10 mouse cellular contexts compared by ENCODE assay signal in the genomic region with DNA sequence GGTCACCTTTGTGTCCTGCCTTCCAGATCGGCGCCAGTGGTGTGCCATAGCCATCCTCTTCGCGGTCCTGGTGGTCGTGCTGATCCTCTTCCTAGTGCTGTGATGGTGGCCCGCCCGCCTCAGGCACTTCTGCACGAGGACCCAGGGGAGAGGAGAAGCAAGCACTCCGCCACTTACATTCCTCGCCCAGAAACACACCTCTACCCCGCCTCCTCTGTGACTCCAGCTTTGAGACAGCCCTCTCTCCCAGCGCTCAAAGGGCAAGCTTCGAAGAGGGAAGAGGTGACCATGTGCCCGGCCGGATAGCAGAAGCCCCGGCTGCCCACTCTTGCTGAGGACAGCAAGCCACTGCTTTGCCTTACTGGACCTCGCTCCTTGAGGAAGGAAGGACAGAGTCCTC. TPM values are rescaled to one million over a fixed set of nuclear protein-coding genes. Genes with fewer than 3 reads are reported as not detected.
DNase-seq lines count a peak whose midpoint lies in the region; ATAC-seq lines count a peak whose summit lies in the region.
"Had no signal": no experiment of that assay in that cellular context is flagged by ENCODE, and none has a peak within 500 bp of the region (broad histone marks: within the 10 kb centered on the region; RNA-seq: fewer than 3 reads in every experiment).

No protein-coding gene starts in this region.

- 69% methylated on average over 17 of the region's 17 CpGs for WGBS in heart, embryonic 16.5 days
- 82% methylated on average over 17 of the region's 17 CpGs for WGBS in forebrain, embryonic 12.5 days
- 75% methylated on average over 17 of the region's 17 CpGs for WGBS in kidney, embryonic 15.5 days
- WGBS in midbrain, embryonic 13.5 days = 87% methylated on average over 17 of the region's 17 CpGs

- H3K4me3 ChIP-seq in heart, embryonic 16.5 days (ENCODE audit: low read length) = no peak overlapping the region
- no peak overlapping the region for H3K4me3 ChIP-seq in forebrain, embryonic 12.5 days (replicated peaks)
- H3K4me3 ChIP-seq in kidney, embryonic 15.5 days (replicated peaks) = no peak overlapping the region
- H3K4me3 ChIP-seq in midbrain, embryonic 13.5 days (replicated peaks) = no peak overlapping the region
- H3K4me3 ChIP-seq: myocyte had no signal

- H3K27me3 ChIP-seq in heart, embryonic 16.5 days (ENCODE audit: control insufficient read depth, insufficient read depth, low read length) = no peaks in the 10 kb centered on the region
- H3K27me3 ChIP-seq in forebrain, embryonic 12.5 days = no peaks in the 10 kb centered on the region
- H3K27me3 ChIP-seq in kidney, embryonic 15.5 days = no peaks in the 10 kb centered on the region
- no peaks in the 10 kb centered on the region for H3K27me3 ChIP-seq in midbrain, embryonic 13.5 days
- H3K27me3 ChIP-seq: CH12.LX had no signal

- H3K4me1 ChIP-seq in heart, embryonic 16.5 days (ENCODE audit: control insufficient read depth, insufficient read depth, low read length) = peaks cover 40% of the 10 kb centered on the region
- H3K4me1 ChIP-seq in forebrain, embryonic 12.5 days = peaks cover 62% of the 10 kb centered on the region
- peaks cover 37% of the 10 kb centered on the region for H3K4me1 ChIP-seq in kidney, embryonic 15.5 days
- H3K4me1 ChIP-seq in midbrain, embryonic 13.5 days (replicated peaks) = peaks cover 70% of the 10 kb centered on the region

- no peak for ATAC-seq in heart, embryonic 16.5 days (replicated peaks; ENCODE audit: extremely low read depth, insufficient read depth, low FRiP score)
- ATAC-seq in forebrain, embryonic 12.5 days (ENCODE audit: low FRiP score) = no peak
- ATAC-seq in kidney, embryonic 15.5 days (replicated peaks; ENCODE audit: low FRiP score) = peak; percentile 24; the same call in 1 of the 2 replicates
- peak; percentile 38; the same call in 1 of the 2 replicates for ATAC-seq in midbrain, embryonic 13.5 days
- ATAC-seq in cerebellum, adult (ENCODE audit: insufficient number of reproducible peaks, low FRiP score, low TSS enrichment) = no peak

- no peak for DNase-seq in heart, adult 18-20 months
- no peak for DNase-seq in adrenal gland, postnatal 36 days
- no peak for DNase-seq in left cerebral cortex, adult 11 months (ENCODE audit: low spot score)

- peaks cover 32% of the 10 kb centered on the region for H3K36me3 ChIP-seq in heart, embryonic 16.5 days (ENCODE audit: control insufficient read depth, insufficient read depth)
- peaks cover 58% of the 10 kb centered on the region for H3K36me3 ChIP-seq in forebrain, embryonic 12.5 days (replicated peaks)
- H3K36me3 ChIP-seq in kidney, embryonic 15.5 days = peaks cover 66% of the 10 kb centered on the region
- peaks cover 49% of the 10 kb centered on the region for H3K36me3 ChIP-seq in midbrain, embryonic 13.5 days

- H3K9me3 ChIP-seq in heart, embryonic 16.5 days (replicated peaks; ENCODE audit: control insufficient read depth, low read length) = no peaks in the 10 kb centered on the region
- no peaks in the 10 kb centered on the region for H3K9me3 ChIP-seq in forebrain, embryonic 12.5 days
- H3K9me3 ChIP-seq in kidney, embryonic 15.5 days (replicated peaks) = no peaks in the 10 kb centered on the region
- no peaks in the 10 kb centered on the region for H3K9me3 ChIP-seq in midbrain, embryonic 13.5 days

- H3K9ac ChIP-seq in heart, embryonic 16.5 days (ENCODE audit: low read length) = 0 out of 2 replicates have a peak overlapping the region, but pooled peaks have one; percentile 20
- H3K9ac ChIP-seq in forebrain, embryonic 12.5 days = no peak overlapping the region
- H3K9ac ChIP-seq in kidney, embryonic 15.5 days = no peak overlapping the region
- H3K9ac ChIP-seq in midbrain, embryonic 13.5 days (replicated peaks) = no peak overlapping the region

- H3K4me2 ChIP-seq in heart, embryonic 16.5 days (ENCODE audit: low read depth, low read length) = no peak overlapping the region
- no peak overlapping the region for H3K4me2 ChIP-seq in forebrain, embryonic 12.5 days
- H3K4me2 ChIP-seq in kidney, embryonic 15.5 days = no peak overlapping the region
- H3K4me2 ChIP-seq in midbrain, embryonic 13.5 days (replicated peaks) = no peak overlapping the region

- H3K27ac ChIP-seq in heart, embryonic 16.5 days (ENCODE audit: low read length) = peak overlapping the region; percentile 48
- peak overlapping the region; percentile 31; the same call in 1 of the 2 replicates for H3K27ac ChIP-seq in forebrain, embryonic 12.5 days
- H3K27ac ChIP-seq in kidney, embryonic 15.5 days = no peak overlapping the region; the same call in 1 of the 2 replicates
- H3K27ac ChIP-seq in midbrain, embryonic 13.5 days = peak overlapping the region; percentile 78

RNA-seq across cellular contexts. Expression of a gene that starts 42.3 kb away (rescaled TPM):
- polyA plus RNA-seq in heart, embryonic 16.5 days (2015; fragmentation: Nextera tagmentation; extraction: Ambion mirVana) = 9.1 and 10.9 TPM in 2 replicates
- 10 to 100 TPM; 28.5 to 31.8 TPM for total RNA-seq in heart, adult 18-20 months (2021)
- polyA plus RNA-seq in forebrain, embryonic 12.5 days (2016; fragmentation: Nextera tagmentation; extraction: Ambion mirVana) = 2.9 and 4.5 TPM in 2 replicates
- polyA plus RNA-seq in kidney, embryonic 15.5 days (2015; fragmentation: Nextera tagmentation; extraction: Ambion mirVana) = 7.0 and 7.2 TPM in 2 replicates
- polyA plus RNA-seq in midbrain, embryonic 13.5 days (2015; fragmentation: Nextera tagmentation; extraction: Ambion mirVana) = 3.9 and 5.5 TPM in 2 replicates
- total RNA-seq in adrenal gland, postnatal 36 days (2021) = 10 to 100 TPM; 23.8 to 39.7 TPM

RNA-seq across cellular contexts. Expression of a gene that starts 43.4 kb away (rescaled TPM):
- 53.4 and 54.0 TPM in 2 replicates for polyA plus RNA-seq in heart, embryonic 16.5 days (2015; fragmentation: Nextera tagmentation; extraction: Ambion mirVana)
- total RNA-seq in heart, adult 18-20 months (2021) = 10 to 100 TPM; 17.5 to 20.2 TPM
- 113 and 124 TPM in 2 replicates for polyA plus RNA-seq in forebrain, embryonic 12.5 days (2016; fragmentation: Nextera tagmentation; extraction: Ambion mirVana)
- 65.5 and 82.4 TPM in 2 replicates for polyA plus RNA-seq in kidney, embryonic 15.5 days (2015; fragmentation: Nextera tagmentation; extraction: Ambion mirVana)
- polyA plus RNA-seq in midbrain, embryonic 13.5 days (2015; fragmentation: Nextera tagmentation; extraction: Ambion mirVana) = 117 and 128 TPM in 2 replicates
- total RNA-seq in adrenal gland, postnatal 36 days (2021) = 10 to 100 TPM; 53.6 to 57.3 TPM

RNA-seq across cellular contexts. Expression of a gene that starts 55.3 kb away (rescaled TPM):
- 7.7 and 10.4 TPM in 2 replicates for polyA plus RNA-seq in heart, embryonic 16.5 days (2015; fragmentation: Nextera tagmentation; extraction: Ambion mirVana)
- 1 to 10 TPM; 6.7 to 7.8 TPM for total RNA-seq in heart, adult 18-20 months (2021)
- polyA plus RNA-seq in forebrain, embryonic 12.5 days (2016; fragmentation: Nextera tagmentation; extraction: Ambion mirVana) = 0.85 and 1.3 TPM in 2 replicates
- polyA plus RNA-seq in kidney, embryonic 15.5 days (2015; fragmentation: Nextera tagmentation; extraction: Ambion mirVana) = 5.7 and 6.3 TPM in 2 replicates
- 0.64 and 0.79 TPM in 2 replicates for polyA plus RNA-seq in midbrain, embryonic 13.5 days (2015; fragmentation: Nextera tagmentation; extraction: Ambion mirVana)
- total RNA-seq in adrenal gland, postnatal 36 days (2021) = 10 to 100 TPM; 20.2 to 27.0 TPM

Comparison
In these comparisons a context has a peak if more than half of its experiments do, and no peak if none do; other contexts are left out.
1. ATAC-seq: peak in kidney, embryonic 15.5 days (single experiment) and midbrain, embryonic 13.5 days (single experiment); none in heart, embryonic 16.5 days (single experiment), forebrain, embryonic 12.5 days (single experiment) and cerebellum, adult (single experiment).